Mouse (Mus musculus) liver, embryonic 14.5 days (tissue): ENCODE measurements around the gene Sfrp2.

ENCODE experiments used
- CTCF ChIP-seq: IDR thresholded peaks from 2 replicates; pipeline ENCODE4 v1.5.1; 2016; ENCODE audit warnings: antibody characterized with exemption, low read depth, control low read depth
- EP300 ChIP-seq: IDR thresholded peaks from 2 replicates; pipeline ENCODE4 v1.6.1; 2016; ENCODE audit warnings: antibody characterized with exemption, low read depth

DNA sequence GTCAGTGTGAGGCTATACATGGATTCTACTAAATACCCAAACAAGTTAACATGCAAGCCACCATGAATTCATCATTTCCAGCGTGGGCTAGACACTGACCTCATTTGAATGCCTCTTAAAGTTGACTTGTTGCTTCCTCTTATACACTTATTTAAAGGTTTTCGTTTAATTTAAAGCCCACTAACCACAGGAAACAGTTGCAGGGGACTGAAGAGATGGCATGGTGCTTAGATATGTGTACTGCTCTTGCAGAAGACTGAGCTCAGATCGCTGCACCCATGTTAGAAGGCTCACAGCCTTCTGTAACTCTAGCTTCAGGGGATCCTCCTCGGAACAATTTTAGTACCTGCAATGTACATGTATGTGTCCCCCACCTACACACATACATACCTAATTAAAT is 47.5 kb upstream of the Sfrp2 start:
- TF ChIP-seq CTCF (no peak), EP300 (no peak)
